ENCODE assay signal across 9 mouse cellular contexts in the genomic region with DNA sequence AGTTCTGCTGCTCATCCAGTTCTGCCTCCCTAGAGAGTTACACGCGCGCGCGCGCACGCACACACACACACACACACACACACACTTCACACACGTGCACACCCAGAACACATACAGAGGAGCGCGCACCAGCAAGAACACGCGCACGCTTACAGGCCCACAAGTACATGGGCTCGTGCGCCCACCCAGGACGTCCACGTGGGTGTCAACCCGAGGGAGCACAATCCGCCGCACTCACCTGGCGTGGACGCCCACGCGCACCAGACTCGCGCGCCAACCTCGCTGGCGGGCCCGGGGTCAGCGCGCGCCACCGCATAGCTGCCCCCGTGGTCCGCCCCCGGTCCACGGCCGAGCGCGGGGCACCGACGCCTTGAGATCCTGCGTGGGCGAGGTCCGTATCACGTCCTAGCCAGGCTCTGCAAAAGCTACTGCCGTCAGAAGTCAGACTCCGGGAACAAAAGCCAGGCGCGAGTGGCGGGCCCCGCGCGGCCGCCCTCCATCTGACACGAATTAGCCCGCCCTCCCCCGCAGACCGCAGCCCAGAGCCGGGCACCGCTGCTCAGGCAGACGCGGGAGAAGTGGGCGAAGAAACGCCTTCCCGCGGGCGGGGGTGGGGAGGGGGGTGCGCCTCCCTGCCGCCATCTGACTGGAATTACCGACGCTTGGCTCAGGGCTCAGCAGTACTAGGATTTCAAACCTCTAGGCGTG. TPM values are rescaled to one million over a fixed set of nuclear protein-coding genes. Genes with fewer than 3 reads are reported as not detected.
DNase-seq lines count a peak whose midpoint lies in the region; ATAC-seq lines count a peak whose summit lies in the region.
"Had no signal": no experiment of that assay in that cellular context is flagged by ENCODE, and none has a peak within 500 bp of the region (broad histone marks: within the 10 kb centered on the region; RNA-seq: fewer than 3 reads in every experiment).

No protein-coding gene starts in this region.

- peak overlapping the region; percentile 99 for H3K4me2 ChIP-seq in kidney, embryonic 15.5 days
- peak overlapping the region; percentile 98 for H3K4me2 ChIP-seq in neural tube, embryonic 12.5 days (replicated peaks)

- H3K27ac ChIP-seq in kidney, embryonic 15.5 days: peak overlapping the region; percentile 85
- H3K27ac ChIP-seq in neural tube, embryonic 12.5 days: no peak overlapping the region

- H3K9ac ChIP-seq in kidney, embryonic 15.5 days: peak overlapping the region; percentile 84
- H3K9ac ChIP-seq in neural tube, embryonic 12.5 days: peak overlapping the region; percentile 67

- peak overlapping the region; percentile 77 for H3K4me3 ChIP-seq in kidney, embryonic 15.5 days (replicated peaks)
- peak overlapping the region; percentile 67 for H3K4me3 ChIP-seq in neural tube, embryonic 12.5 days

- WGBS in kidney, embryonic 15.5 days: under 1% methylated on average over 73 of the region's 74 CpGs
- WGBS in neural tube, embryonic 12.5 days: 1% methylated on average over 74 of the region's 74 CpGs

- H3K36me3 ChIP-seq in kidney, embryonic 15.5 days: no peaks in the 10 kb centered on the region
- H3K36me3 ChIP-seq in neural tube, embryonic 12.5 days: no peaks in the 10 kb centered on the region

- no peaks in the 10 kb centered on the region for H3K27me3 ChIP-seq in kidney, embryonic 15.5 days
- H3K27me3 ChIP-seq in neural tube, embryonic 12.5 days (replicated peaks): peaks cover 4% of the 10 kb centered on the region; the same call in 1 of the 2 replicates

- ATAC-seq in kidney, embryonic 15.5 days (replicated peaks; ENCODE audit: low FRiP score): peak; percentile 68
- peak; percentile 79 for ATAC-seq in neural tube, embryonic 12.5 days (ENCODE audit: low FRiP score, low read depth)

- peak; percentile 55 for DNase-seq in kidney, adult 18-20 months
- DNase-seq in kidney, adult 11 months: no peak
- peak; percentile 78 for DNase-seq in embryo, embryonic 10 days (ENCODE audit: low spot score)
- peak; percentile 29 to 55 for DNase-seq in gastrocnemius, postnatal 4 days (ENCODE audit: low spot score in 2 of 2)
- peak; percentile 37 for DNase-seq in liver
- DNase-seq in thymus, postnatal 36 days: peak; percentile 18 to 31

- H3K9me3 ChIP-seq in kidney, embryonic 15.5 days (replicated peaks): no peaks in the 10 kb centered on the region
- H3K9me3 ChIP-seq in neural tube, embryonic 12.5 days: no peaks in the 10 kb centered on the region

- H3K4me1 ChIP-seq in kidney, embryonic 15.5 days: peaks cover 74% of the 10 kb centered on the region
- peaks cover 20% of the 10 kb centered on the region for H3K4me1 ChIP-seq in neural tube, embryonic 12.5 days

RNA-seq across cellular contexts. Expression of gene Tns3, which starts 40.0 kb away (rescaled TPM):
- total RNA-seq in gastrocnemius, postnatal 4 days (2021): 10 to 100 TPM; 29.6 to 30.6 TPM
- polyA plus RNA-seq in kidney, embryonic 15.5 days (2015; fragmentation: Nextera tagmentation; extraction: Ambion mirVana): 25.7 and 27.7 TPM in 2 replicates
- 12.4 and 12.6 TPM in 2 replicates for polyA plus RNA-seq in neural tube, embryonic 12.5 days (2016; fragmentation: Nextera tagmentation; extraction: Ambion mirVana)
- total RNA-seq: MEL had no signal
